Mouse (Mus musculus): ENCODE measurements around the gene Steap2.

- TF ChIP-seq CTCF (IDR thresholded peaks at IDR 0.05; ENCODE audit: low read depth, low read length) (no peak), POLR2A (IDR thresholded peaks at IDR 0.05; ENCODE audit: extremely low read depth, insufficient read depth, low read length) (no peak)
These were observed 18.3 kb downstream of the Steap2 start for GRCm38 (mm10) chr5:5676082-5676481.
